Mouse (Mus musculus): ENCODE results near the gene Myl6b. TPM values are rescaled to one million over a fixed set of nuclear protein-coding genes. Genes with fewer than 3 reads are reported as not detected.

Gene Myl6b
- total RNA-seq, 2 experiments from 2014 or later = 16.2 to 19.3 TPM

Small RNA genes lying within 50 kb of the gene (microRNA-seq; reads per million reads assigned to microRNA genes)
- 0 reads per million in 2 experiments for gene Mir6916
- gene Mir8105 = 1.2 to 1.3 reads per million in 2 experiments

Other genes starting within 250 kb of the Myl6b start
- gene Apon, start 244.6 kb downstream of the Myl6b start, total RNA-seq (2021) = not detected
- not detected for gene Apof, start 230.0 kb downstream of the Myl6b start, total RNA-seq (2021)
- 10 to 100 TPM; 30.6 to 36.0 TPM for gene Stat2, start 228.1 kb downstream of the Myl6b start, total RNA-seq (2021)
- gene Il23a, start 199.9 kb downstream of the Myl6b start, total RNA-seq (2021) = under 1 TPM in 1 of 2 experiments, not detected in 1; 0.38 TPM
- 10 to 100 TPM; 14.0 to 16.7 TPM for gene Pan2, start 195.3 kb downstream of the Myl6b start, total RNA-seq (2021)
- 10 to 100 TPM; 82.9 to 86.1 TPM for gene Cnpy2, start 176.2 kb downstream of the Myl6b start, total RNA-seq (2021)
- gene Cs, start 161.0 kb downstream of the Myl6b start, total RNA-seq (2021) = 100 to 1,000 TPM; 224 to 234 TPM
- 10 to 100 TPM; 51.2 to 52.8 TPM for gene Coq10a, start 129.7 kb downstream of the Myl6b start, total RNA-seq (2021)
- gene Ankrd52, start 121.6 kb downstream of the Myl6b start, total RNA-seq (2021) = 10 to 100 TPM; 55.6 to 59.6 TPM
- gene Slc39a5, start 97.5 kb downstream of the Myl6b start, total RNA-seq (2021) = not detected
- 10 to 100 TPM; 91.6 to 92.0 TPM for gene Nabp2, start 87.2 kb downstream of the Myl6b start, total RNA-seq (2021)
- 10 to 100 TPM; 74.4 to 76.3 TPM for gene Rnf41, start 87.0 kb downstream of the Myl6b start, total RNA-seq (2021)
- gene Smarcc2, start 39.4 kb downstream of the Myl6b start, total RNA-seq (2021) = 100 to 1,000 TPM; 226 to 234 TPM
- 100 to 1,000 TPM; 520 to 569 TPM for gene Myl6, start 4.5 kb downstream of the Myl6b start, total RNA-seq (2021)
- 1 to 10 TPM; 4.5 to 4.7 TPM for gene Esyt1, start 27.2 kb upstream of the Myl6b start, total RNA-seq (2021)
- gene Zc3h10, start 49.1 kb upstream of the Myl6b start, total RNA-seq (2021) = 10 to 100 TPM; 14.1 to 14.3 TPM
- 1,000 to 10,000 TPM; 1,506 to 1,536 TPM for gene Rpl41, start 50.6 kb upstream of the Myl6b start, total RNA-seq (2021)
- gene Pa2g4, start 67.3 kb upstream of the Myl6b start, total RNA-seq (2021) = 10 to 100 TPM; 61.9 to 66.9 TPM
- gene Erbb3, start 91.0 kb upstream of the Myl6b start, total RNA-seq (2021) = 1 to 10 TPM; 7.8 to 8.0 TPM
- 100 to 1,000 TPM; 288 to 319 TPM for gene Rps26, start 128.1 kb upstream of the Myl6b start, total RNA-seq (2021)
- 10 to 100 TPM; 14.8 to 15.5 TPM for gene Ikzf4, start 147.3 kb upstream of the Myl6b start, total RNA-seq (2021)
- 10 to 100 TPM; 11.4 to 14.2 TPM for gene Suox, start 175.4 kb upstream of the Myl6b start, total RNA-seq (2021)
- 100 to 1,000 TPM; 131 to 134 TPM for gene Rab5b, start 197.6 kb upstream of the Myl6b start, total RNA-seq (2021)
- under 1 TPM; 0.25 to 0.35 TPM for gene Pmel, start 205.5 kb upstream of the Myl6b start, total RNA-seq (2021)
- 1 to 10 TPM; 2.0 to 2.4 TPM for gene Cdk2, start 206.3 kb upstream of the Myl6b start, total RNA-seq (2021)
- gene Dgka, start 246.2 kb upstream of the Myl6b start, total RNA-seq (2021) = 10 to 100 TPM in 1 of 2 experiments, 1 to 10 TPM in 1; 9.3 to 11.1 TPM
- gene Pym1, start 249.2 kb upstream of the Myl6b start, total RNA-seq (2021) = 10 to 100 TPM; 26.0 to 28.2 TPM